Mouse (Mus musculus): ENCODE data around the gene Necab2. TPM values are rescaled to one million over a fixed set of nuclear protein-coding genes. Genes with fewer than 3 reads are reported as not detected.

The Necab2 gene
- total and polyA plus RNA-seq, 2 experiments from 2014 or later: 61.5 to 70.9 TPM

- H3K4me2 ChIP-seq (ENCODE audit: low read depth, low read length): no peak overlapping the region
- no peaks in the 10 kb centered on the region for H3K27me3 ChIP-seq (ENCODE audit: insufficient read depth, low read length)
- H3K4me3 ChIP-seq (ENCODE audit: low read length): no peak overlapping the region
- no peak overlapping the region for H3K9ac ChIP-seq (replicated peaks; ENCODE audit: low read length)
- no peaks in the 10 kb centered on the region for H3K9me3 ChIP-seq (ENCODE audit: low read length)
- H3K27ac ChIP-seq: no peak overlapping the region
- H3K36me3 ChIP-seq (ENCODE audit: insufficient read depth, low read length): no peaks in the 10 kb centered on the region
- TF ChIP-seq CTCF (IDR thresholded peaks at IDR 0.05; ENCODE audit: low read depth): no peak
- H3K4me1 ChIP-seq (ENCODE audit: insufficient read depth, low read length): no peaks in the 10 kb centered on the region
- 85% methylated on average over 11 of the region's 11 CpGs for WGBS
- no peak for ATAC-seq
- no peak for DNase-seq (ENCODE audit: low spot score)
Measured at GRCm38 (mm10) chr8:119484145-119484896, 37.8 kb downstream of the Necab2 start.

GRCm38 (mm10) chr8:119487093-119487492, 40.6 kb downstream of the Necab2 start:
- no peak overlapping the region for H3K27ac ChIP-seq
- H3K4me3 ChIP-seq (ENCODE audit: low read length): no peak overlapping the region
- 80% methylated on average over 7 of the region's 7 CpGs for WGBS
- H3K9me3 ChIP-seq (ENCODE audit: low read length): no peaks in the 10 kb centered on the region
- no peak overlapping the region for H3K9ac ChIP-seq (replicated peaks; ENCODE audit: low read length)
- DNase-seq (ENCODE audit: low spot score) (no peak), ATAC-seq (no peak)
- H3K27me3 ChIP-seq (ENCODE audit: insufficient read depth, low read length): no peaks in the 10 kb centered on the region
- H3K4me2 ChIP-seq (ENCODE audit: low read depth, low read length): no peak overlapping the region
- no peaks in the 10 kb centered on the region for H3K4me1 ChIP-seq (ENCODE audit: insufficient read depth, low read length)
- no peak for TF ChIP-seq CTCF (IDR thresholded peaks at IDR 0.05; ENCODE audit: low read depth)
- H3K36me3 ChIP-seq (ENCODE audit: insufficient read depth, low read length): no peaks in the 10 kb centered on the region

GRCm38 (mm10) chr8:119496848-119497247, 50.3 kb downstream of the Necab2 start:
- no peak for DNase-seq (ENCODE audit: low spot score)
- Histone ChIP-seq H3K9me3 (ENCODE audit: low read length) (no peaks in the 10 kb centered on the region), H3K4me3 (ENCODE audit: low read length) (no peak overlapping the region), H3K4me2 (ENCODE audit: low read depth, low read length) (no peak overlapping the region), H3K27me3 (ENCODE audit: insufficient read depth, low read length) (no peaks in the 10 kb centered on the region), H3K4me1 (ENCODE audit: insufficient read depth, low read length) (no peaks in the 10 kb centered on the region), H3K9ac (replicated peaks; ENCODE audit: low read length) (no peak overlapping the region), H3K36me3 (ENCODE audit: insufficient read depth, low read length) (no peaks in the 10 kb centered on the region), H3K27ac (no peak overlapping the region)
- TF ChIP-seq CTCF (IDR thresholded peaks at IDR 0.05; ENCODE audit: low read depth): peak; percentile 62
- WGBS: 24% methylated on average over 6 of the region's 6 CpGs
- ATAC-seq: no peak

DNA sequence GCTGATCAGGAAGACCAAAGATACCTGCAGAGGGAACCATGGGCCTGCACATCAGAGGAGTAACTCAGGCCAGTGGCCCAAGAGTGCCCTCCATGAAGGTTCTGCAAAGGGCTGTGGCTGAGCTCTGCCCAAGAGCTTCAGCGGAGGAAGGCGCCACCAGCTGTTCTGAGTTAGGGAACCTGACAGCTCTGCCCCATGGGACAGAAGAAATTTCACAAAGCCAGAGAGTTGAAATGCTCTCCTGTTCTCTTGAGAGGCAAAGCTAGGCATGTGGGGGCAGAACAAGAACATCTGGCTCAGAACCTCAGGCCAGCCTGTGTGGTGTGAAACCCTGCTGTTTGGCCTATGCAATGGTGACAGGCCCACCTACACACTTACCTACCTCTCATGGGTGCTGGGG, 53.3 kb downstream of the Necab2 start:
- no peak overlapping the region for H3K9ac ChIP-seq (replicated peaks; ENCODE audit: low read length)
- no peaks in the 10 kb centered on the region for H3K36me3 ChIP-seq (ENCODE audit: insufficient read depth, low read length)
- ATAC-seq (no peak), DNase-seq (ENCODE audit: low spot score) (no peak)
- H3K27ac ChIP-seq: no peak overlapping the region
- no peaks in the 10 kb centered on the region for H3K9me3 ChIP-seq (ENCODE audit: low read length)
- no peaks in the 10 kb centered on the region for H3K27me3 ChIP-seq (ENCODE audit: insufficient read depth, low read length)
- H3K4me2 ChIP-seq (ENCODE audit: low read depth, low read length): no peak overlapping the region
- WGBS: 85% methylated on average over 2 of the region's 2 CpGs
- H3K4me1 ChIP-seq (ENCODE audit: insufficient read depth, low read length): no peaks in the 10 kb centered on the region
- no peak overlapping the region for H3K4me3 ChIP-seq (ENCODE audit: low read length)
- no peak for TF ChIP-seq CTCF (IDR thresholded peaks at IDR 0.05; ENCODE audit: low read depth)

DNA sequence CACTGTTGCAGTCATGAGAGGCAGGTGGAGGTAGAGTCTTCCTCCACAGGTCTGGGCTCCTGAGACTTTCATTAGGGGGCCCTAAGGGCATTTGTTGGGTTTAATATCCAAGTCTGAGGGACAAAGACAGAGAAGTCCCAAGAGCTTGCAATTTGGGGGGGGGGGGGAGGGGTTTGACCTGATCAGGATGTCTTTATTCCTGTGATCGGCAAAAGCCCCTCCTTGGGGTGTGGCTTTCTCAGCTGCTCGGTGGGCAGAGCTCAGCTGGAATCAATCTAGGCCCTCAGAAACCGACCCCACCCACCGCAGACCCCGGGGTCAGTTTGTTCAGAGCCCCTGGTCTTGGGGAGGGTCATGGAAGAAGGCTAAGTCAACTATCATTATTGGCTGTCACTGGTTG, 55.1 kb downstream of the Necab2 start, which contains the start of gene Slc38a8:
Gene Slc38a8, minus strand, starts transcription at position 101 of the 400 bp plus-strand sequence.
- no peaks in the 10 kb centered on the region for H3K4me1 ChIP-seq (ENCODE audit: insufficient read depth, low read length)
- ATAC-seq: no peak

GRCm38 (mm10) chr8:119502111-119502510, 55.6 kb downstream of the Necab2 start:
- Histone ChIP-seq H3K4me3 (ENCODE audit: low read length) (no peak overlapping the region), H3K27me3 (ENCODE audit: insufficient read depth, low read length) (no peaks in the 10 kb centered on the region), H3K9ac (replicated peaks; ENCODE audit: low read length) (no peak overlapping the region), H3K9me3 (ENCODE audit: low read length) (no peaks in the 10 kb centered on the region), H3K36me3 (ENCODE audit: insufficient read depth, low read length) (peaks cover under 1% of the 10 kb centered on the region; the same call in 1 of the 2 replicates), H3K4me1 (ENCODE audit: insufficient read depth, low read length) (no peaks in the 10 kb centered on the region), H3K4me2 (ENCODE audit: low read depth, low read length) (no peak overlapping the region), H3K27ac (no peak overlapping the region)
- ATAC-seq (no peak), DNase-seq (ENCODE audit: low spot score) (no peak)
- no peak for TF ChIP-seq CTCF (IDR thresholded peaks at IDR 0.05; ENCODE audit: low read depth)
- WGBS: 44% methylated on average over 4 of the region's 4 CpGs

More for the DNA sequence above, 55.1 kb downstream of the Necab2 start, which contains the start of gene Slc38a8:
- Histone ChIP-seq H3K9ac (replicated peaks; ENCODE audit: low read length) (no peak within 1 kb of the TSS), H3K27ac (no peak within 1 kb of the TSS), H3K36me3 (ENCODE audit: insufficient read depth, low read length) (no peaks in the 10 kb centered on the region; the same call in 1 of the 2 replicates), H3K4me2 (ENCODE audit: low read depth, low read length) (no peak within 1 kb of the TSS), H3K4me3 (ENCODE audit: low read length) (no peak within 1 kb of the TSS), H3K9me3 (ENCODE audit: low read length) (no peaks in the 10 kb centered on the region), H3K27me3 (ENCODE audit: insufficient read depth, low read length) (no peaks in the 10 kb centered on the region)
- WGBS: 57% methylated on average over 4 of the region's 5 CpGs
- no peak for TF ChIP-seq CTCF (IDR thresholded peaks at IDR 0.05; ENCODE audit: low read depth)
- no peak for DNase-seq (ENCODE audit: low spot score)

- Histone ChIP-seq H3K4me1 (ENCODE audit: insufficient read depth, low read length) (no peaks in the 10 kb centered on the region), H3K9me3 (ENCODE audit: low read length) (no peaks in the 10 kb centered on the region), H3K4me2 (ENCODE audit: low read depth, low read length) (no peak overlapping the region), H3K4me3 (ENCODE audit: low read length) (no peak overlapping the region), H3K27ac (no peak overlapping the region), H3K9ac (replicated peaks; ENCODE audit: low read length) (no peak overlapping the region), H3K36me3 (ENCODE audit: insufficient read depth, low read length) (peaks cover 9% of the 10 kb centered on the region), H3K27me3 (ENCODE audit: insufficient read depth, low read length) (no peaks in the 10 kb centered on the region)
- ATAC-seq (no peak), DNase-seq (ENCODE audit: low spot score) (no peak)
- no peak for TF ChIP-seq CTCF (IDR thresholded peaks at IDR 0.05; ENCODE audit: low read depth)
- WGBS: 41% methylated on average over 10 of the region's 10 CpGs
Measured at GRCm38 (mm10) chr8:119503191-119503767, 56.8 kb downstream of the Necab2 start.

Data from hindbrain, postnatal 0 days (tissue).